Mouse (Mus musculus) E14TG2a.4 (cell line): ENCODE measurements around the gene Wdr26.

Experiments
- CTCF ChIP-seq: conservative IDR thresholded peaks from 2 replicates; pipeline ENCODE4 v1.5.1; 2014; ENCODE audit warnings: low read length
- NANOG ChIP-seq: IDR thresholded peaks from 2 replicates; pipeline ENCODE4 v1.6.1; 2014; ENCODE audit warnings: borderline replicate concordance, low read length, mixed read lengths

DNA sequence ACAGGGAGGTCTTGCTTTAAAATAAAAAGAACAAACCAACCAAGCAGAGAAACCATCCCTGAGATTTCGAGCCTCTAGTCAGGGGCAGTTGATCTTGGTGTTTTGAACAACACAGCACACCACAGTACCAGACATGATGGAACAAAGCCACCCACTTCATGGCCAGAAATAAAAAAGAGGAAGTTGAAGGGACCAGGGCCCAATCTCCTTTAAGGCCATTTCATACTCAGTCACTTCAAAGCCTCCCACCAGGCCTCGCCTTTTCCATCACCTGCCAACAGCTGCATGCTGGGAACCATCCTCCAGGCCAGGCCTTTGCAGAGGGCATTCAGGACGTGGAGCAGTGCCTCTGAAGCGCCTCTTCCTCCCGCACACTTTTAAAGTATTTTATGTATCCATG is 25.5 kb upstream of the Wdr26 start:
- no peak for TF ChIP-seq CTCF
- no peak for TF ChIP-seq NANOG
